Mouse (Mus musculus) lung, postnatal 0 days (tissue): ENCODE data around the gene Sipa1l2.

Experiments
- CTCF ChIP-seq: IDR thresholded peaks from 2 replicates; pipeline ENCODE4 v1.5.1; 2016; ENCODE audit warnings: antibody characterized with exemption, mild to moderate bottlenecking
- EP300 ChIP-seq: IDR thresholded peaks from 2 replicates; pipeline ENCODE4 v1.6.1; 2016; ENCODE audit warnings: antibody characterized with exemption, mild to moderate bottlenecking, control low read depth

- TF ChIP-seq EP300 (no peak), CTCF (no peak)
Measured at GRCm38 (mm10) chr8:125492416-125492815, 77.2 kb downstream of the Sipa1l2 start.
